Mouse (Mus musculus) layer of hippocampus, postnatal 10 days (tissue): Measurements from ENCODE around the gene Nsun2. TPM values are rescaled to one million over a fixed set of nuclear protein-coding genes. Genes with fewer than 3 reads are reported as not detected.

Experiments
- DNase-seq, 2 experiments: peaks; one replicate each; pipeline ENCODE4 v3.0.0; 2021; ENCODE audit warnings: low spot score in 2 of 2
- total RNA-seq, 2 experiments: library from RNA; stranded (reverse); gene quantifications; 2 replicates each; pipeline ENCODE4 v1.2.3; 2021

Gene Nsun2
- total RNA-seq, 2 experiments from 2014 or later: 74.5 to 84.5 TPM

DNA sequence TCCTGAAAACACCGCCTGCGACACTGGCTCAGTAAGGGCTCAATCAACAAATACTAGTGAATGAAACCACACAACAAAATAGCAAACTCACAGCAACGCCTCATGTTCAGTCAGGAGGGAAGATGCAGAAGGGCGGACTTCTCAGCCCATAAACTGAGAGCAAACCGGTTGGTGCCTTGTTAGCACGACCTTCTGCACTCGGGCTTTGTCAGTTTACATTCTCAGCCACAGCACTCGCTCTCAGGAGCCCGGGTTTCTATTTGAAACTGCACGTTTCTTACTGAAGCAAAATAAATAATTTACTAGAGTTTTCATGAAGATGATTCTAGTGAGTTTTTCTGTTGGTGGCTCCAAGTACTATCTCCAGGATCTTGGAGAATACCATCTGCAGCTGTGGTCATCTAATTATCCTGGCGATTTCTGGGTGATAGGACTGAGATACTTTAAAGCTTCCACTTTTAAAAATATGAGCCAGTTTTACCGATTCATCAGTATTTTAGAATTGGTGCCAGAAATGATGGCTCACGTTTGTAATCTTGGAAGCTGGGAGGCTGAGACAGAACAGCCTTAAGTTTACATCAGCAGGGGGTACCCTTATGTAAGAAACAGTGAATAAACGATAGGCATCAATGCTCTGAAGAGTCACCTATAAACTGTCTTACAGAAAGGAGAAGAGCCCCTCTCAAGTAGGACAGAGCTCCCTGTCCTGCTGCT is 9.9 kb upstream of the Nsun2 start:
- DNase-seq: no peak

DNA sequence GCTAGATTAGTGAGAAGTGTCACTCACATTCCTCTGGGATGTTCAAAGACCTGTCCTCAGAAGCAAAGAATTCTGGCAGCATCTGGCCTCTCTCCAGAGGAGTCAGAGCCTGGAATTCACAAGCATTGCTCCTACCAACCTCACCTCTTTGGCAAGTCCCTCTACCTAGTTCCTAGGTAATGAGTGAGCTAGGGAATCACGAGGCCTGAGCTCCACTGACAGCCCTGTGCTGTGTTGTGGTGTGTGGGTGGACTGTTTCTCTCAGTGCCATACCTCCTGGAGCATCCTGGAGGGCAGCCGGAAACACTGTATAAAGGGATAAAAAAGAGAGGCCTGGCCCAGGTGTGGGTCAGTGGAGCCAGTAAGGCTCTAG is 9.4 kb upstream of the Nsun2 start:
- DNase-seq: no peak

DNA sequence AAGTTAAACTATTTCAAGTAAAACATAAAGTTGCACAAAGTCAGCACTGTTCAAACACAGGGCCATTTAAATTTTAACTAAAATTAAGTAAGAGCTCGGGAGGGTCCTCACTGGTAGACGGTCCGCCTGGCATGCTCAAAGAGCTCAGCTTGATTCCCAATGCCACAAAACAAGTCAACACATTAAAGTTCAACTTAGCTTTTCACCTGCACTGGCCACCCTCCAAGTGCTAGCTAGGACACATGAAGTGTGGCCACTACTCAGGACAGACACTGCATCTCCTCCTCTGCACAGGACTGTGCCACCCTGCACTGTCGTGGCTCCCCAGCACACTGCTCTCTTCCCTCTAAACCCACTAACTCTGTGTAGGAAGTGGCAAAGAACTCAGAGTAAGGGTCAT is 7.7 kb upstream of the Nsun2 start:
- DNase-seq: no peak

DNA sequence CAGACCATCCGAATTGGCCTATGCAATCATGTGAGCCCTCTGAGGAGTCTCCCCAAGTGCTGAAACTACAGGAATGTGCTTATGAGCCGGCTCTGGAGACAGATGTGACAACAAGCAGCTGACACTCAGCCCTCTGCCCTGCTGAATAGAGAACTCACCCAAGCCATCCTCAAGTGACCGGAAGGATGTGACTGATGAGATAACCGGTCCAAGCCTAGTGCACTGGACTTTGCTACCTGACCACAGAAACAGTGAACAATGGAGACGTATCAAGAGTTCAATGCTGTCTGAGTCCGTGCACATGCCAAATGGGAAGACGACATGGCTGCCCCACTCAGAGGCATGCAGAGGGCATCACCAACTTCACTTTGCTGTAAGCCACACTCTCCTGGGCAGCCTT is 5.0 kb upstream of the Nsun2 start:
- DNase-seq: no peak

DNA sequence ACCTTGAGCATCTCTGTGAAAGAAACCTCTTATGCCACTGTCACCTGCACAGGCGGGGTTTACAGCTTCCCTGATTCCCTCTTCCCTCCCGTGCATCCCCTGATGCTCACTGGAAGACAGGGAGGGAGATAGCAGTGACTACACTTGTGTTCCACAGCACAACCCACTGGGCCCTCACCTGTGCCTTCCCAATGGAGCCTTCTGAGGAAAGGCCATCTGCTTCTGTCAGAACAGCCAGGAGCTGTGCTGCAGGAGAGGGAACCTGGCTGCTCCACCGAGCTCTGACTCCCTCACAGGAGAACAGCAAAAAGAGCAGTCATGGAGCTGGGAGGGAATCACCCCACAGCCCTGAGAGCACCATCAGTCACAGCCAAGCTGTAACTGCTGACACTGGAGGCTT is 3.4 kb upstream of the Nsun2 start:
- DNase-seq: no peak

DNA sequence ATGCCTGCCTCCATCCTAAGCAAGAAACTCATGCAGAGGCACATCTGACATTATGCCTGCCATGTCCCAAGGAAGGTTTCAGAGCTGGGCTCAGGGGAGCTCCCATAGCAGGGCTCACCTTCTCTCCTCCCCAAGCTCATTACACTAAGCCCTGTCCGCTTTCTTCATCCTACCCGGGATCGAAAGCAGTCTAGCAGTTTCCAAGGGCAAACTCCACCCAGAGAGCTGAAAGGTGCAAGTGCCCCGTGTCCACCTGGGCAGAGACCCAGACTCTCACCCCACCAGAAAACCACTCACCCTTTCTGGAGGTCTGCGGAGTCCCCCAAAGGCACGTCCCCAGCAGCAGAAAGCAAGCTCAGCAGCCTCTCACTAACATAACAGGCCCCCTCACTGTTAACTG is 2.6 kb upstream of the Nsun2 start:
- no peak for DNase-seq

DNA sequence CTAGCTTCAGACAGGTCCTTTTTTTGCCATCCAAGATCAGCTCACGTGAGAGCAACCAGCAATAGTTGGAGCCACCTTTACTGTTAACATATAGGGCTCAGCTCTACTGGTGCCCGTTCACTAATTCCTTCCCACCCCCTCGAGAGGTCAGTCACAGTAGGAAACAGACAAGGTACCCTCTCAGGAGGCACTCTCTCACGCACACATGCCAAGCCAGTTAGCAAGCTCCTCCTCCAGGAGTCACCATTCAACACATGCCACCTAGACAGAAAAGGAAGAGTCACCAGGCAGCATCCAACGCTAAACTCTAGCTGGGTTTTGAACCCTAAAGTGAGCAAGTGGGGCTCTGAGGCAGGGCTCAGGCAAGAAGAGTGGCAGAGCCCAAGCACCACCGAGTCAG is 2.1 kb upstream of the Nsun2 start:
- no peak for DNase-seq

DNA sequence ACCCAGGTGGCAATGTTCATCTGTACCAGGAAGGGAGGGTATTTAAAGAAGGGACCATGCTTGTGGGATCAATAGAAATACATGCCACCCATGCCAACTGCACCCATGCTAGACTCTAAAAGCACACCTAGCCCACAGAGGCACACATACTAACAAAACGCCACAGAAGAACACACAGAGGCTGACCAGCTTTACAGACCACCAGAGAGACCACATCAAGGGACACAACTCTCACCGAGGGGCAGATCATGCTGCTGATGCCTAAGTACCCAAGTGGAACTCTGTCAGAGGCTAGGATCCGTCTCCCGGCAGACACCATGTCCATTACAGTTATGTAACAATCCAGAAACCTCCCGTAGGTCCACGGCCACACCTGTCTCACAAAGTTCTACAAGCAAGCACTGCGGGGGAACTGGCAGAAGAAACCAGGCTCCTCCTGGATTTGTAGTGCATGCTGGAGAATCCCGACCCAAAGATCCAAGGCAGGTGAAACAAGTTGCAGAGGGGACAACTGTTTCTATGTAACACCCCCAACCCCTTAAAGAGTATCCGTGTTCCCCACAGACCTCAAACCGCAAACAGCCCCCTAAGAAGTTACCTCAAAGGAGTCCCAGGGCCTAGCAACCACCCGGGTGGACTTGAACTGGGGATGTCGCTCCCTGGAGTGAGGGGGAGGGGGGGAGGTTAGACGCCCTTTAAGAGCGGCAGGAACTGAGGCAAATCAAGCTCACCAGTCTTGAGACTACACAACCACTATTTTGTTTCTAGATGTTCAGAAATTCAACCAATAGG is 1.2 kb upstream of the Nsun2 start:
- no peak for DNase-seq

DNA sequence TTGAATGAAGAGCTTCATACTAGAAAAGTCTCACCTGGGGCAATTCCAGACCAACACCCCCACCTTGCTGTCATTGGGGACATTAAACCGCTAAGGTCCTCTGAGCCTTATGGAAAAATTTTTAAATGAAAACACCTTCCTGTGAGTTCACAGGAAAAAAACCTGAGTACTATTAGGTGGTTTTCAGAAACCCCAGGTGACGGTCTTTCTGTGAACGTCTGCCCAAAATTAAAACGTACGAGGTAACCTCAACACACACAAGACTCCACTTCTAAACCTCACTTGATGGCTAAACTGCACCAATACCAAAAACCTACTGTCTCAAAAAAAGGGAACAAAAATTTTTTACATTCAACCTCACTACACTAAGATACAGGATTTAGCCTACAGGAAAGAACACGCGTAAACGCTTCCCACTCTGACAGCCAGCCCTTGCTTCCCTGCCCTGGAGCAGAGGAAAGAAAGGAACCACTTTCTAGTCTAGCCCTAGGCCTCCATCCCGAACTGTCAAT is 597 bp upstream of the Nsun2 start:
- no peak for DNase-seq

DNA sequence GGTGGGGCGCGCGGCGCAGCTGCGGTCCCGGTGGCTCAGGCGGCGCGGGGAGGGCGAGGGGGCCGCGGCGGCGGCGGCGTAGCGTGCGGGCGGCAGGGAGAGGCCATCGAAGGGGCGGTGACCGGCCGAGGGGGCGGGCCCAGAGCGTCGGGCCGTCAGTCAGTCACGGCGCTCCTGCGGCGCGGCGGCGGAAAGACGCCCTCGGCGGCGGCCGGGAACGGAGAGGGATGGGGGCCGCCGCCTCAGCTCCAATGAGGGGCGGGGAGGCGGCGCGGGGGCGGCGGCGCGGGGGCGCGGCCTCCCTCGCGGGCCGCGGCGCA is 748 bp downstream of the Nsun2 start, which contains the start of gene Tent4a:
Gene Tent4a, minus strand, starts transcription at position 284 of the 320 bp plus-strand sequence.
- no peak for DNase-seq

DNA sequence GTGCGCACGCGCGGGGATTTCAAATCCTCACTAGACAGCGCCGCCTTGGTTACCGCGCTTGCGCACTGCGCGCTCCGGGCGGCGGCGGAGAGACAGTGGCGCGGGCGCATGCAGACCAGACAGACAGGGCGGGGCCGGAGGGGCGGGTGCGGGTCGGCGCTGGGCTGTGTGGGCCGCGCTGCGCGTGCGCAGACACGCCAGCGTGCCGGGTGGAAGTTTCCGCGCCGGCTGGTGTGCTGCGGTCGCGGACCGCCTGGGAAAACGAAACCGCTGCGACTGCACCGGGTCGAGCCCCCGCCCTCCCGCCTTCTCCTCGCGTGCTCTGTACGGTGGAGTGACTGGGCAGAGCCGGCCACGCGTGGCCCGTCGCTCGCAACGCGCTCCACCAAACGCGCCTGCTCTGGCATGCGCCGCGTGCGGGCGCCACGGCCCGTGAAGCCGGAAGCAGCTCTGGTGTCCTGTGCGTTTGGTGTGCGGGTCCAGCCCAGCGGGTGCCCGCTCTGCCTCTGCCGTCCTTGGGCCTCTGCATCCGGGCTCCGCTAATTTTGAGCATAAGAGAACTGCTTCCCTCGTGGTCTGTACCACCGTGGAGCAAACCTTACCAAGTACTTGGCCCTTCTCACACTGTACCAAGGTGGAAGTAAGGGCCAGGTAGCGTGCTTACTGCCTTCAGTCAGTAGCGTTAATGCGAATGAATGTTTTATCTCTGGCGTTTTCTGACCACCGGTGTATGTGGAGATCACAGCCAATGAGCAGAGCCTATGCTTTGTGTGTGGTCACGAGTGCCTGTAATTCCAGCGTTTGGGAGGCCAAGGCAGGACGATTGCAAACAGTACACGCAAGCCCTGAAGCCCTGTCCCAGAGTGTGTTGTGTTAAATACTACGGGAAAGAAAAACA is 1.4 kb downstream of the Nsun2 start:
- DNase-seq: peak; percentile 96 to 99

DNA sequence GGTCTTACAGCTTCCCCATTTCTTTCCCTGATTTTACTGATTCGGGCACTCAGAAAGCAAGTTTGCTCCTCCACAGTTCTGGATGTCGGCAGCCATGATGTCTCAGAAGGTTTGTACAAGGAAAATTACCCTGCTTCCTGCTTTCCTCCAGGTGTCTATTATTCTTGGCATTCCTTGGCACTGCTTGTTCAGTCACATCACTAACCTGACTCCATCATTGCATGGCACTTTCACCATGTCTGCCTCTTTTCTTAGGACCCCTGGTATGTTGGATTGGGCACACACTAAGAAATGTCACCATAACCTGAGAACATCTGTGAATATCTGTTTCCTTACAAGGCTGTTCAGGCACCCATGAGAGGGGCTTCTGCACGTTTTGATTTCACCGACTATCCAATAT is 2.5 kb downstream of the Nsun2 start:
- DNase-seq: no peak

DNA sequence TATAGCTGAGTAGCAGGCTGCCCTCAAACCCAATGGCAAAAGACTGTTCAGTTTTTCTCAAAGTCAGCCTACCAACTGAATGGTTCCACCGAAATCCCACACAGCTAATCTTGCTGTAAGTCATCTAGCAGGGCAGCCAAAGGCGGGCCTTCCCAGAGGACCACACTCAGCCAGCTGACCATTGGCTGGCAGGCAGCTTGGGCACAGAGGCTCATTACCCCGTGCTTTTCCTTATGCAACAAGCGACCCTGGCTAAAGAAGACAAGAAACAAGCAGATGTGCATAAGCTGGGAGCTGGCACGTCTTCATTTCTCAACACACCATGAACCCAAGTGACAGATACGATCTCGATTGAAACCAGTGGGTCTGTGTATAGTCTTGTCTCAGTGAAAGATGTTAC is 3.8 kb downstream of the Nsun2 start:
- DNase-seq: no peak

DNA sequence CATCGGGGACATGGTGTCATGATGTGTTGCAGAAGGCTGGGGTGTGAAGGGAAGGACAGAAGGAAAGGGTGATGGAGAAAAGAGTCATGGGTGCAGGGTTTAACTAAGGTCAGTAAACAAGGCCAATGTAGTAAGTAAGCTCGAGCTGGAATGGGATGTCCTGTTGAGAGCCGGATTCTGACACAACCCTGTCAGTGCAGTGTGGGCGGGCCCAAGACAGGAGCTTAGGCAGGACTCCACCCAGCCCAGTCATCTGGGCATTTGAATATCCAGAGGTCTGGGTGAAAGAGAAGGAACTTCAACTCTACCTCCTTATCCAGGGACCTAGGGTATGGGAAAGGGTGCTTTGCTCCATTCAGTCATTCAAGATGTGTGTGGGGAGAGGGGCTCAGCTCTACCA is 4.8 kb downstream of the Nsun2 start:
- no peak for DNase-seq

DNA sequence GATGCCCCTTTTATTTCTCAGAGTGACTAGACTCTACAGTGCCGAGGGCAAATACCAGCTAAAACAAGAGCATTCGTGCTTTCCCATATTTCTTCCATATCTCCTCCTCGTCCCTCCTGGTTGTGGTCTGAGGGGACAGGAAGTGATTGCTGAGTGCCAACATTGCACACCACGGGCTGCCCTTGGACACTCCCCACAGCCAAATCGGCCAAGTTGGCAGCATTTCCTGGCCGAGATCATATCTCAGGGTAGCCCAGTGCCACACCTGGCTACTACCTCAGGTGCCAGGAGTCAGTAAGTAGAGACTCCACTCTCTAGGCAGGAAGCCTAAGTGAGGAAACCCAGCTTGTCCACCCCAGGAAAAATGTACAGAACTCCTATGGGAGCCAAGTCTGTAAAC is 7.7 kb downstream of the Nsun2 start:
- DNase-seq: no peak

DNA sequence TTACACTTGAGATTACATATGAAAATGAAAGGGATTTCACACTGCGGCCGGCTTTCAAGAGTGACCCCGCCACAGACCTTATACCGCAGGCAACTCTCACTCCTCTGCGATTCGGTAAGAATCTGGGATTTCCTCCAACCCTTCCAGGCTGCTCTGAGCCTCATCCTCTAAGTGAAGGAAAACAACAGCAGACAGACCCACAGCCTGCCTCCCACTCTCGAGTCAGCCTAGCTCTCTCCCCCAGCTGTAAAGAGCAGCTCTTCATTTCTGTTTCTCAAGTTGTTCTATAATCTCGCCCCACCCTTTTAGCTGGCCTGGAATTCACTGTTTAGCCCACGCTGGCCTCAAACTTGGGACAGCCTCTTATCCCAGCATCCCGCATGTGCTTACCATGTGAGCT is 8.2 kb downstream of the Nsun2 start:
- DNase-seq: no peak

DNA sequence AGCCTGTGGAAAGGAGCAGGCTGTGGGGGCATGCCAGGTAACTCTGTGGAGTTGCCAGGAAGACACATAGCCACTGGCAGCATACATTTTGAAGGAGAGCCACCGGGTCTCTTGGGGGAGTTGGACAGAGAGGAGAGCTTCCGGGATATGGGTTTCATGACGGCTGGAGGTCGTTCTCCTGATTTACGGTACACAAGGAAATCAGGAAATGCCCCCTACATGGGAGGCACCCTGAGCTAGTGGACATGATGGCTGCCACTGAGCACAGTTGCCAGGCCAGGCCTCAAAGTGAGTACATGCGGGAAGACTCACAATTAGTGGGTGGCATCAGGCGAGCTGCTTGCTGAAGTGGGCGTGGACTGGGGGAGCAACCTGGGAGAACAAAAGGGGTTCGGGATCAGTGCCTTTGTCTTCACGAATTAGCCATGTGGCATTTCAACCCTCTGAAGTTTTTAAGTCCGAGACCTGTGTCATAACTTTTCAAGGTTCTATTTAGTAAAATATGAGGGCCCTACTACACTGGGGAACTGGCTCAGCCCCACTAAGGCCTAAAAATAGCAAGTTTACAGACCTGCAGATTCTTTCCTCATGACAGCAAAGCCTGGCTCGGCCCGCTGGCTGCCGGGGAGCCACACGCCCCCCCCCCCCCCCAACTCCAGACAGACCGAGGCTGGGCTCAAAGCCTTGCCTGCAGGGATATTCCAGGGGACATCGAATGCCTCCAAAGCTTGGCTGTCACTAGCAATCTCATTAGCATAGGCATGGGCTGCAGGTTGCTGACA is 9.2 kb downstream of the Nsun2 start:
- no peak for DNase-seq

DNA sequence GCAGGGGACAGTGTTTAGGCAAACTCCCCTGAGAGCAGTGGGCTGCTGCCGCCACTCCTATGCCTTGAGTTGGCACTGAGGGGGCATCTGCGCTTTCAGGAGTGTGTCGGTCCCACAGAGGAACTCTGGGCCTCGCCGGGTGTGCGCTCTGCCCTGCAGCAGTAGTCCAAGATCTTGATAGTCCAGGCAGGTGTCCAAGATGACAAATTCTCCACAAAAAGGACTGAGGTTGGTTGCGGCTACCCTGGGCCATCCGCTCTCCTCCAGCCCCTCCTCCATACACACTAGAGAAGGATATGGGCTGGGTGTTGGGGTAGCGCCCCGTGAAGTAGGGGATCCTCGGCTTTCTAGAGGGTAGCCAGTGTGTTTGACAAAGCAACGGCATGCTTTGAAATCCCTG is 10.0 kb downstream of the Nsun2 start:
- no peak for DNase-seq

DNA sequence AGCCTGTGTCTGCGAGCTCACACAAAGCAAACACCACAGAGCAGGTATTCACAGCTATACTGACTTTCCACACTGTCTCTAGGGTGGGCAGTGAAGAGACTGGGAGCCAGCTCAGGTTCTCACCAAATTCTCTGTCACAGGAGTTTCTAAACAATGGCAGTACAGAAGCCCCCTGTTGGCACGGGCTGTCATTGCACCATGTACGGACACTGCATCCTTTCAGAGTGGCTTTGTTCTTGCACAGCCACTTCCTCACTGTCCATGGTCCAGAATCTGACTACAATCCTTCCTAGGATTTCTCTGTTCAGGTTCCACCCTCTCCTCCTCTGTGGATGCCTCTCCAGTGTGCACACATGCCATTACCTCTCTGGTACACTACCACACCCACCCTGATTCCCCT is 11.5 kb downstream of the Nsun2 start:
- DNase-seq: peak in 1 of 2 experiments; percentile 42

DNA sequence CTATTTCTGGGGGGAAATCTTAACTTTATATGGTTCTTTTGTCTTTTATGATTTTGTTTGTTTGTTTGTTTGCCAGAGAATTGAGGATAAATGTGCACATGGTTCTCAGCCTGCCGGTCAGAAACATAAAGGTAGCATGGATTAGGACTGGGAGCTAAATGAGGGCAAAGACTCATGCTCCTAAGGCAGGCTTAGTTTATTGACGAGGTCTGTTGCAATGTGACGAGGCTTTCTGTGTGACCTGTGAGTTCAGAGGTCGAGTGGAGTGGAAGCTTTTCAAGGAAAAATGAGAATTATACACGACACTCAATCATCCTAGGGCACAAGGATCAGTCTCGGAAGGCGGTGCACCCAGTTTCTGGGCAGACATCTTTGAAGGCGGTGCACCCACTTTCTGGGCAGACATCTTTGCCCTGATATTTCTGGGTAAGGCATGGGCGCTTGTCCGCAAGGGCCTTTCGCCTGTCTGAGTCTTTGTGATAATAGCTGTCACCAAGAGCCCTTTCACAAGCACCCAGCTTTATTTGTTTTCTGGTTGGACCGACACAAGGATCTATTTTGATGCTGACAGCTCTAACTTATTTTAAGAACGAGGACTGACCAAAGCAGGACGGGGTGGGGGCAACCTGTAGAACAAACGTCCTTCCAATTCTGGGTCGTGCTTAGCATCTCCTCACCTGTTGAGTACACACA is 14.1 kb downstream of the Nsun2 start:
- no peak for DNase-seq
